Mouse (Mus musculus) gastrocnemius, adult 2 months (tissue): ENCODE measurements around the gene Scarb2. TPM values are rescaled to one million over a fixed set of nuclear protein-coding genes. Genes with fewer than 3 reads are reported as not detected.

Source experiments
- DNase-seq: peaks from one replicate; pipeline ENCODE4 v3.0.0; 2022
- H3K27ac ChIP-seq: fragments of 200-600 bp; 2 replicates; pipeline ENCODE4 v1.8.1; 2022; ENCODE audit warnings: mild to moderate bottlenecking
- H3K4me3 ChIP-seq: fragments of 200-600 bp; 2 replicates; pipeline ENCODE4 v1.8.1; 2022; ENCODE audit warnings: mild to moderate bottlenecking, moderate library complexity
- CTCF ChIP-seq: fragments of 200-600 bp; IDR thresholded peaks from 2 replicates; pipeline ENCODE4 v1.8.1; 2022; ENCODE audit warnings: antibody characterized with exemption, mild to moderate bottlenecking, moderate library complexity
- intact Hi-C: fragments of 180-260 bp; cut with DNase I; formaldehyde crosslinking; loops from one replicate; pipeline ENCODE4 v1.15.1; 2025
- microRNA-seq: library from miRNA; unstranded; fragments of <30 nt; microRNA quantifications from one replicate; pipeline ENCODE4 v1.2.0, GENCODE M21; 2021
- total RNA-seq, 2 experiments: library from RNA; stranded (reverse); gene quantifications; 2 replicates each; pipeline ENCODE4 v1.2.3; 2021

Scarb2 gene
- total RNA-seq, 2 experiments from 2014 or later, result 61.7 to 78.6 TPM

DNA sequence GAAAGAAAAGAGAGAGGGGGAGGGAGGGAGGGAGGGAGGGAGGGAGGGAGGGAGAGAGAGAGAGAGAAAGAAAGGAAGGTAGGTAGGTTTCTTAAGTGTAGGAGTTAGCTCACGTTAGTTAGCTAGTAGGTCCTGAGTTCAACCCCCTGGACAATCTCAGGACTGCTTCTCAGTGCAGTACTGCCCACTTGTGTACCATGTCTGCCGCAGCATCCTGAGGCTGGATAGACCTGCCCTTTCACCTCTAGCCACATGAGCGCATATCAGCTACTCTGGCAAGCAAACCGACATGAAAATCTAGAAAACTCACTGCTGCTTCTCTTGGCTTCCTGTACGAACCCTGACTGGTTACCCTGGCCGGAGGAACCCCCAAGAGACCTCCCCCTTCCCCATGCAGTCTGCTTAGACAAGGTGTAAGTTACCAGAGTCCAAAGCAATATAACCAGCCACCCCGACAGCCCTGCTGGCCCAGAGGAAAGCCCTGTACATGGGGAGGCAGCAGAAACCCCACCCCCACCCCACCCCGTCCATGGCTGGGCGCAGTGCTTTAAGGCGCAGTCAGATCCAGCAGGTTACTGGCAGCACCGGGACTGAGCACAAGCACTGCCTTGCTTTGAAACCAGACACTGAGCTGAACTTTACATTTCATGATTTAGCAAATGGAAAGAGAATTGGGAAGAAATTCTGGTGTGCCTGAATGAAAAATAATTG, 93.2 kb downstream of the Scarb2 start:
- intact Hi-C loops, result no loop called here
- DNase-seq, result no peak
- no peak for TF ChIP-seq CTCF
- no peak overlapping the region for H3K4me3 ChIP-seq
- no peak overlapping the region for H3K27ac ChIP-seq

DNA sequence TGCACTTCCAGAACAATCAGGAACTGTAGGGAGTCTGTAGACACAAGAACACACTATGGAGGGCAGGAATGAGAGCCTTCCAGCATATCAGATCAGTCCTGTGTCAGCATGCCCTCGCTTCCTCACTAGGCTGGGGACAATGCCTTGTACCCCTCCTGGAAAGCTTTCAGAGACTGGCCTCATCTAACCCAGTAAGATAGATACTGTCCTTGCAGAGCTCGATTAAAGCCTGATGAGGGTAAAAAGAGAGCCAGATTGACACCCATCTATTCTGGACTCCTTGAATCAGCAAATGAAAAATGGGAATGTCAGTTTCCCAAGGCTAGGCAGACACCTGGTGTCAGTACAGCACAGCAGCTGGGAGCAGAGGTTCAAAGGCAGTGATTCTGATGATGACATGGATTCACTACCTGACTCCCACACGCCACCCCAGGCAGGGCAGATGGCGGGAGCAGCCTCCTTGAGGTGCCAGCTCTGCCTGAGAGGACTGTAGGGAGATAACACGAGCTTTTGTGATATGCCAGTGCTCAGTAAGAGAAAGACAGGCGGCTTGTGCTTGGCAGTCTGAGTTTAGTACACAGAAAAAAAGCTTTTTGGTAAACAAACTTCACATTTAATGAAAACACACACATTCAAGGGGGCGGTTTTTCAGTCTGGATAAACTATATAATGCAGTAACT, 95.0 kb downstream of the Scarb2 start:
- no peak for TF ChIP-seq CTCF
- intact Hi-C loops, result no loop called here
- Histone ChIP-seq H3K4me3 (no peak overlapping the region), H3K27ac (peak overlapping the region; percentile 5; the same call in 1 of the 2 replicates)
- no peak for DNase-seq

DNA sequence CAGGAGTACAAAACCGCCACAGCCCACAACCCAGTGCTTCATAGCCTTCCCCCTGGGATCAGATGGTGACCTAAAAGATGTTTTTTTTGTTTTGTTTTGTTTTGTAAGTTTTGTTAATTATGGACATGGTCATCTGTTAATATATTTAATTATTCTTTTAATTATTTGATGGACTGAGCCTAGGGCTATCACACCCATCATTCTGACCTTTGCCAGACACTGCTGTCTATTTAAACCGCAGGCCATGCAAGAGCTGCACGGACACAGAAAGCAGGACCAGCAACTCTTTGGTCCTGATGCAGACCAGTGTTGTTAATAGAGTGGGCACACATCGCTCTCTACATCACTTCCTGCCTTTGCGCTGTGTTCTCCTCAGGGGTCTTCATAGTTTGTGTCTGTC, 96.1 kb downstream of the Scarb2 start:
- DNase-seq, result no peak
- H3K4me3 ChIP-seq, result no peak overlapping the region
- intact Hi-C loops, result no loop called here
- H3K27ac ChIP-seq, result no peak overlapping the region
- no peak for TF ChIP-seq CTCF

DNA sequence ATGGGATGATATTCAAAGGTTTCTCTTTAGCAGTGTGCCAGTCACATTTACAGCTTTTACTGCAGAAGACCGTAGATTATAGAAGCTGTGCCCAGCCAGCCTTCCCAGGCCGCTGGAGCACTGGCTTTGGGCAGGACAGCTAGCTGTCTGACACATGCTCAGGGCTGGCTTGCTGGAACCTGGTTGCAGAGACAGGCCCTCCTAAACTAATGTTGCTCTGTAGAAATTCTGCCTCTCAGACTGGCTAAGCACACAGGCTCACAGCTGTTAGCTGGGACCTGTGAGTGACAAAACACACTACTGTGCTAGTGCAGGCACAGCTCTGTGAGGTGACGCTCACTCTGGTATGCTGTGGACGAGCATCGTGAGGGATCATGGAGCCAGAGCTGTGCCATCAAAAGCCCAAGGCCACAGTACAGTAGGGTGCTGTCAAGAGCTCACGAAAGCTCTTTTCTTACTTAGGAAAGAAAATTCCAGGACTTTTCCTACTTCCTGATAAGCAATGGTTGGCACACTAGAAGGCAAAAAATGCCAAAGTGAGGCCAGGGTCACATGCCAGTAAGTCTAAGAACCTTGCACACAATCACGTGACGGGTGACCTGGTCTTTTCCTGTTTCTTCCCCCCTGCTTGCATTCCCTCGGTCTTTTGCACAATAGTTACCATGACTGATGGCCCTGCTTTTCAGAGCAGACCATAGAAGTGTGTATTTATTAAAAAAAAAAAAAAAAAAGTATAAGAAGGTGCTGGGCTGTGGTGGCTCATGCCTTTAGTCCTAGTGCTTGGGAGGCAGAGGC, 97.1 kb downstream of the Scarb2 start:
- Histone ChIP-seq H3K27ac (peak overlapping the region; percentile 56), H3K4me3 (no peak overlapping the region)
- no peak for DNase-seq
- intact Hi-C loops, result no loop called here
- TF ChIP-seq CTCF, result no peak

DNA sequence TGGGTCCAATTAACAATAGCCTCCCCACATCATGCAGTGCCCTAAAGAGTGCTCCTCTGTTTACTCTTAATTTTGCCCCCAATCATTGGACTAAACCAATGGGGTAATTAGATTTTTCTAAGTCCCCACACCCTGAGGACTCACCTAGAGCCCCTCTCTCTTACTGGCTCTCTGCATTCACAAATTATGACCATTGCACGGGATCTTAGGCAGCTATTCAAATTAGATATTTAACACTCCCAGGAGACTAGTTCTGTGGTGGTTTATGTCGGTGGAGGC, 102.3 kb downstream of the Scarb2 start:
- intact Hi-C loops, result no loop called here
- DNase-seq, result no peak
- TF ChIP-seq CTCF, result no peak

DNA sequence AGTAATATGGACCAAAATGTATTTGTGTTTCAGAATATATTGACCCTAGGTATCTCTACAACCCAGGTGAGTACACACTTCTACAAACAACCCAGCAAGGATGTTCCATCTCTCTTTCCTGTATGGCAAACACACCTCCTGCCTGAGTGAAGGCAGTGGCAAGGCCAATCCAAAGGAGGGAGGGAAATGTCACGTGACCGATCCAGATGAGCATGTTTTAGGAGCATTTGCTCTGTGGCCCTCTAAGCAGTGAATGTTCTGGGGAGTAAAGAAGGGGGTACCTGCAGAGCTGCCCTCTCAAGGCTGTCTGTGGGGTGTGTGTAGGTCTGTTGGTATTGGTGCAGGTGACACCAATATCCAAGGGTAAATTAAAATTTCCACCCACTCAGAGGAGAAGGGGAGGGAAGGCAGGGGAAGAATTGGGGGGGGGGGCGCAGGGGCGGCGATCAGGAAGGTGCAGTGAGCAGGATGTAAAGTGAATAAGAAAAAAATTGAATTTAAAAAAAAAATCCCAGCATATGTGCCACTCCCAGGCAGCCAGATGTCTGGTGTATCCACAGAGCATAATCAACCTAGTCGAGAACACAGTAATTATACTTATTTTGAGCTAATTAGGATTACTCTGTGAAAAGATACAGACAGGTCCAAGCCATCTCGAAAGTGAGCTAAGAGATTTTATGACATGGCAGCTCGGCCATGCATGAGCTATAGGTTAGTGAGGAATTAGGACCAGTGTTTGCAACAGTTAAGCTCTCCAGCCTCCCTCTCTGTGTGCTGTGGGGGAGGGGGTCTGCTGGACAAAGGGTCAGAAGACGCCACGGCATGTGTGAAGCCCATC, 102.9 kb downstream of the Scarb2 start:
- no peak for DNase-seq
- TF ChIP-seq CTCF, result no peak
- intact Hi-C loops, result no loop called here
- Histone ChIP-seq H3K27ac (no peak overlapping the region), H3K4me3 (no peak overlapping the region)

More for the DNA sequence above, 102.3 kb downstream of the Scarb2 start:
- H3K27ac ChIP-seq, result no peak overlapping the region
- H3K4me3 ChIP-seq, result no peak overlapping the region

DNA sequence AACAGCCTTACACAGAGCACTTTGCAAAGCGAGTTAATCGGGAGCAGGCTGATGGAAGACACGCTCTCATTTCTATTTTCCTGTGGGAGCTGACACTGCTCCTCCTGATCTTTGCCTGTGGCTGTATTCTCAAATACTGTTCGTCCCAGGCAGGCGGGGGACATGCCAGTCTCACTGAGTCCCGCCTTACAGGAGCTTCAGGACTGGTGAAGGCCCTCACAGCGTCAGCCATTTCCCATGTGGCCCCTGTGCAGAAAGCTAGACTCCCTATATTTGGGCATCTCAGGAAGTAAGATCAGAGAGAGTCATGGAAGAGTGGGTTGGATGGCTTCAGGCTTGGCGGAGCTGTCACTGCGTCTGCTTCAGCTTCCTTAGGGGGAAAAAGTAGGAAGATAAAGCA, 103.8 kb downstream of the Scarb2 start:
- Histone ChIP-seq H3K27ac (no peak overlapping the region), H3K4me3 (no peak overlapping the region)
- intact Hi-C loops, result no loop called here
- no peak for TF ChIP-seq CTCF
- no peak for DNase-seq

DNA sequence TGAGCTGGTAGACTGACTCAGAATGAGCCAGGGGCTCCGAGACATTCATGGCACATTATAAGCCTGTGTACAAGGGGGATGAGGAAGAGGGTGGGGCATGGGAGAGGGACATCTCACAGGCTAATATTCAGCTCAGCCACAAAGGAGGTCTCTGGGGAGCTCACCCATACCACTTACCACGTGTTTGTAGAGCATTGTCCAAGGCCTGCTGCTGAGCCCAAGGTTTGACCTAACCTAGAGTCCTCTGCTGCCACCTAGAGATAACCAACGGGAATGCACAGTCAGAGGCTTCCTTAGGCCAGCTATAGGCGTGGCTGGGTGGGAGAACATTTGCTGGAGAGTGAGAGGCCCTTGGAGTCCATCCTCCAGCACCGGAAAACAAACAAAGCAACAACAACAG, 108.5 kb downstream of the Scarb2 start:
- peak; percentile 85 for TF ChIP-seq CTCF
- peak overlapping the region; percentile 35 for H3K4me3 ChIP-seq
- peak overlapping the region; percentile 41 for H3K27ac ChIP-seq
- intact Hi-C loops, result loop anchor here (5.0 kb wide), 1 partner anchor 86 kb away; the partner anchor contains the start of gene Sdad1
- peak; percentile 84 for DNase-seq

DNA sequence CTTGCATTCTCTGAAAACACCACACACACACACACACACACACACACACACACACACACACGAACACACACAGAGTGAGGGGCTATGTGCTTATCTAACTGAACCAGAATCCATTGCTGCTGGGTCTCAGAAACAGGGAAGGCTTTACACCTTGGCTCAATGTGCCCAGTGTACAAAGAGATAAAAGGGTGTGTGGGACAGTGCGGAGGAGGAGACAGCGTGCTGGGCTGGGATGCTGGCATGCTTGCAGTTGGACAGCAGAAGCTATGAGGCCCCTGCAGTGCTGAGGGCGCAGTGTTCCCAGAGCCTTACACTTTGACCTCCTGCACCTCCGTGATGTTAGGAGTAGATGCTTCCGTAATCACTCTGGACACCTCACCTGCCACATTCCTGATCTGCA, 110.2 kb downstream of the Scarb2 start:
- intact Hi-C loops, result loop anchor here (5.0 kb wide), 1 partner anchor 84 kb away; the partner anchor contains the start of gene Sdad1
- DNase-seq, result no peak
- Histone ChIP-seq H3K4me3 (no peak overlapping the region), H3K27ac (peak overlapping the region; percentile 28)
- no peak for TF ChIP-seq CTCF

DNA sequence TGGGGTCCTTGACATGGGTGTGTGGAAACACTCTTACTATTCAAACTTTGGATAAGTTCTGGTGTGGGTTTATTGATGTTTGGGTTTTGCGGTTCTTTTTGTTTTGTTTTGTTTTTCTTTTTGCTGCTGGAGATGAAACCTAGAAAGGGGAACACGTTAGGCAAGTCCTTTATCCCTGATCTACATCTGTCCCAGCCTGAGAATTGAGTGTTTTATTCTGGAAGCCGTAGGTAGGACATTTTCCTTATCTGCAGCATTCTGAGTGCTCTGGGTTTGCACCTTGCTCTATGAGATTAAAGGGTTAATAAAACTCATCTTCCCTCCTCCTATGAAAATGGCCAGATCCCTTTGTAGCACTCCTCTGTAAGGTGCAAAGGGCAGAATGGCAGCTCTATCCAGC, 110.9 kb downstream of the Scarb2 start:
- intact Hi-C loops, result loop anchor here (5.0 kb wide), 1 partner anchor 83 kb away; the partner anchor contains the start of gene Sdad1
- Histone ChIP-seq H3K27ac (peak overlapping the region; percentile 38), H3K4me3 (no peak overlapping the region)
- no peak for DNase-seq
- no peak for TF ChIP-seq CTCF

DNA sequence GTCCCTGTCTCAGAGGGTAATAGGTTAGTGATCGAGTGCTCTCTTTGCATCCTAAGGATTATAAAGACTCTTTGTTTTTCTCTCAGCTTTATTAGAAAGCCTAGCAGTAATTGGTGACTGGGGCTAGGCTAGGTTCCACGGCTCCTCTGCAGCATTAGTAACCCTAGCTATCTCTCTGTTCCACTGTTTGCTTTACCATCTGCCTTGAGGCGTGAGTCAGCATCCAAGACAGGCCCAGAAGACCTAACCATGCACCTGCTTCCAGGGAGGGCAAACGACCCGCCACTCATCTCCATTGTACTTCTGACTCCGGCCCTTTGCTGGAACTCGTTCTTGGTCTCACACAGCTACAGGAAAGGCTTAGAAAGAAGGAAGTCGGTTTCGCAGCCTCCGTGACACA, 112.8 kb downstream of the Scarb2 start:
- intact Hi-C loops, result no loop called here
- H3K27ac ChIP-seq, result peak overlapping the region; percentile 91
- DNase-seq, result no peak
- TF ChIP-seq CTCF, result no peak
- peak overlapping the region; percentile 68 for H3K4me3 ChIP-seq

DNA sequence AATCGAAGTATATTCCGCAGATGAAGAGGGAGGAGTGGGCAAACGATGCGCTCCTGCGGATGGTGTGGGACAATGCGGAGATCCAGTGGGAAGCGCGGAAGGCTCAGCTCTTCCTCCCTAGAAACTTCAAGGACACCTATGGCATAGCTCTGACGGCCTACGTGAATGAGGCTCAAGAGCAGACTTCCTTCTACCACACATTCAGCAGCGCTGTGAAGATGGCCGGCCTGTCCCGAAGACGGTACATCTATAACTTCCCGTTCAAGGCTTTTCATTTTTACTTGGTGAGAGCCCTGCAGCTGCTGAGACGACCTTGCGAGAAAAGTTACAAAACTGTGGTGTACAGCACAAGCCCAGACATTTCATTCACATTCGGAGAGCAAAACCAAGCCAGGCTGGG, 114.1 kb downstream of the Scarb2 start:
- H3K4me3 ChIP-seq, result peak overlapping the region; percentile 68
- intact Hi-C loops, result no loop called here
- no peak for DNase-seq
- no peak for TF ChIP-seq CTCF
- H3K27ac ChIP-seq, result peak overlapping the region; percentile 91

Small RNA genes lying within 50 kb of the gene (microRNA-seq; reads per million reads assigned to microRNA genes)
- gene Mir6415, result not detected

Other genes starting within 250 kb of the Scarb2 start
- gene Naaa, start 228.7 kb downstream of the Scarb2 start, total RNA-seq, result 1 to 10 TPM; 5.5 to 8.5 TPM
- 10 to 100 TPM; 15.5 to 17.7 TPM for gene Sdad1, start 196.4 kb downstream of the Scarb2 start, total RNA-seq
- under 1 TPM; 0.10 to 0.45 TPM for gene Cxcl9, start 178.8 kb downstream of the Scarb2 start, total RNA-seq
- 100 to 1,000 TPM; 394 to 399 TPM for gene Art3, start 175.0 kb downstream of the Scarb2 start, total RNA-seq
- not detected for gene Cxcl10, start 157.9 kb downstream of the Scarb2 start, total RNA-seq
- 10 to 100 TPM in 1 of 2 experiments, 1 to 10 TPM in 1; 8.9 to 12.5 TPM for gene Nup54, start 71.6 kb downstream of the Scarb2 start, total RNA-seq
- not detected for gene Fam47e, start 48.2 kb upstream of the Scarb2 start, total RNA-seq
- gene Stbd1, start 96.2 kb upstream of the Scarb2 start, total RNA-seq, result 10 to 100 TPM; 37.8 to 52.6 TPM
- gene Ccdc158, start 168.4 kb upstream of the Scarb2 start, total RNA-seq, result under 1 TPM; 0.31 to 0.54 TPM
- 1 to 10 TPM in 1 of 2 experiments, under 1 TPM in 1; 0.53 to 1.2 TPM for gene Shroom3, start 176.6 kb upstream of the Scarb2 start, total RNA-seq